Mouse (Mus musculus) heart, embryonic 11.5 days (tissue): ENCODE measurements around the gene Enpp7. TPM values are rescaled to one million over a fixed set of nuclear protein-coding genes. Genes with fewer than 3 reads are reported as not detected.

ENCODE experiments used
- ATAC-seq: fragments of 200-750 bp; cut with Nextera tagmentation; replicated peaks from 2 replicates; pipeline ENCODE4 v1.8.0; 2017; ENCODE audit warnings: moderate library complexity; ENCODE audit not compliant: insufficient number of reproducible peaks, low FRiP score, low TSS enrichment
- H3K27ac ChIP-seq: fragments of 300-500 bp; sonication (generic); 2 replicates; pipeline ENCODE4 v1.5.1; 2014; ENCODE audit warnings: mild to moderate bottlenecking, low read depth, low read length
- H3K27me3 ChIP-seq: fragments of 300-500 bp; sonication (generic); 2 replicates; pipeline ENCODE4 v1.6.1; 2014; ENCODE audit warnings: mild to moderate bottlenecking, low read length, mixed read lengths; ENCODE audit not compliant: control insufficient read depth, insufficient read depth
- H3K36me3 ChIP-seq: fragments of 300-500 bp; sonication (generic); 2 replicates; pipeline ENCODE4 v1.6.1; 2014; ENCODE audit warnings: mild to moderate bottlenecking, low read length, moderate library complexity, mixed read lengths; ENCODE audit not compliant: control insufficient read depth, insufficient read depth
- H3K4me1 ChIP-seq: fragments of 300-500 bp; sonication (generic); 2 replicates; pipeline ENCODE4 v1.6.1; 2014; ENCODE audit warnings: low read length; ENCODE audit not compliant: control insufficient read depth, insufficient read depth
- H3K4me2 ChIP-seq: fragments of 300-500 bp; sonication (generic); 2 replicates; pipeline ENCODE4 v1.6.1; 2014; ENCODE audit warnings: mild to moderate bottlenecking, moderate library complexity
- H3K4me3 ChIP-seq: fragments of 300-500 bp; sonication (generic); 2 replicates; pipeline ENCODE4 v1.5.1; 2014; ENCODE audit warnings: low read depth, low read length
- H3K9ac ChIP-seq: fragments of 300-500 bp; sonication (generic); 2 replicates; pipeline ENCODE4 v1.6.1; 2014; ENCODE audit warnings: mild to moderate bottlenecking, low read depth, low read length, moderate library complexity
- H3K9me3 ChIP-seq: fragments of 300-500 bp; sonication (generic); replicated peaks from 2 replicates; pipeline ENCODE4 v1.6.1; 2016; ENCODE audit warnings: low read length; ENCODE audit not compliant: control insufficient read depth
- WGBS: fragments of 180-500 bp; shearing (Covaris S2); extraction: QIAGEN DNeasy Blood & Tissue Kit; methylation state at CpG from one replicate; pipeline ENCODE4 v1.1.7; 2014; ENCODE audit not compliant: insufficient replicate concordance; 5-methylcytosine and 5-hydroxymethylcytosine counted together
- polyA plus RNA-seq: library from polyadenylated mRNA; unstranded; fragments of >200 nt; fragmentation: Nextera tagmentation; extraction: Ambion mirVana; gene quantifications from 2 replicates; pipeline ENCODE4 v1.2.1, GENCODE M21; 2014

Gene Enpp7
- polyA plus RNA-seq, 1 experiment from 2014 or later: not detected

DNA sequence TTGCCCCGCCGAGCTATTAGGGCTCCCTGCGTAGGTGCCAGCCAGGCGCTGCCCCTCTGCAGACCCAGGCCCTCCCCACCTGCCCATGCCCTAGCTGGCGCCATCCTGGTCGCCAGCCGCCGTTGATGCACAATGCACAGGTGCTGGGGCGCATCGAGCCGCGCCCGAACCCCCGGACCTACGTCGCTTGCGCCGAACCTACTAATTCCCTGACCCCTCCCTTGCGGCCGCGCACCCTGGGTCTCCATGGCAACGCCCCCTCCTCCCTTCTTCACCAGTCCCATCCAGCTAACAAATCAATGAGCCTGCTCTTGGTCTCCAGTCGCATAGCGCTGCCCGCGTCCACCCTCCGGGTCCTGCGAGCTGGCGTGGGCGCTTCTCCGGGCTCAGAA, 53.3 kb downstream of the Enpp7 start:
- Histone ChIP-seq H3K9me3 (no peaks in the 10 kb centered on the region), H3K36me3 (peaks cover 4% of the 10 kb centered on the region), H3K27me3 (peaks cover 82% of the 10 kb centered on the region), H3K4me1 (peaks cover 37% of the 10 kb centered on the region), H3K27ac (no peak overlapping the region), H3K9ac (peak overlapping the region; percentile 36), H3K4me2 (peak overlapping the region; percentile 80), H3K4me3 (peak overlapping the region; percentile 56)
- peak; percentile 44; the same call in 1 of the 2 replicates for ATAC-seq
- under 1% methylated on average over 31 of the region's 31 CpGs for WGBS

DNA sequence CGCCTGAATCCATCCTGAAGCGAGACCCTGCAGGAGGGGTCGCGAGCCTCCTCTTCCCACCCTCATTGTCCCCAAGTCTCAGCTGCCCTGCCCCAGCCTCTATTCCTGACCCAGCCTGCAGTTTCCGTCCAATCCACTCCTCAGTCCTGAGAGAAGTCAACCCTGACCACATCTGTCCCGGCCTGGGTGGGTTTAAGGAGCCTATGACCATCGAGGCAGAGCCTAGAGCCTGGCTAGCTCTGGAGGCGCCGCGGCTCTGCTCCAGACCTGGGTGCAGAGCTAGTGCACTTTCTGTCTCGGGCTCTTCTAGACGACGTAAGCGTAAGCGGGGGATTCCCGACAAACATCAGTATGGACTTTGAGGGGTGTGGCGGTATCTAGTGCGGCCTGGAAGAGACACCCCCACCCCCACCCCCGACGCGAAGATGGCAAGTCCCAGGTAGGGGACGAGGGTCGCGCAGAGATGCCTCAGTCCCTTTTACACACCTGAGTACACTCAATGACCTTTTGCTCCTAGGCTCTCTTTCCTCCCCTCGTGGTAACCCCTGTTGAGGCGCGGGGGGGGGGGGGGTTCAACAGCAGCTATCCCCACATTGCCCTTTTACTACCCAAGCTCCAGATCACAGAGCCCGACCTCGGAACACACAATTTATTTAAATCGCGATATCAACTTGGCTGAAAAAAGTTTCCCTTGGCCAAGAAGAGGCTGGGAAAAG, 53.9 kb downstream of the Enpp7 start:
- no peak for ATAC-seq
- H3K9ac ChIP-seq: peak overlapping the region; percentile 36
- peaks cover 41% of the 10 kb centered on the region for H3K4me1 ChIP-seq
- WGBS: under 1% methylated on average over 31 of the region's 31 CpGs
- peak overlapping the region; percentile 56 for H3K4me3 ChIP-seq
- H3K36me3 ChIP-seq: peaks cover 4% of the 10 kb centered on the region
- H3K27me3 ChIP-seq: peaks cover 82% of the 10 kb centered on the region
- H3K27ac ChIP-seq: no peak overlapping the region
- H3K9me3 ChIP-seq: no peaks in the 10 kb centered on the region
- peak overlapping the region; percentile 80 for H3K4me2 ChIP-seq

Other genes with a start within 250 kb of the Enpp7 start
- gene Rbfox3, start 76.6 kb upstream of the Enpp7 start, polyA plus RNA-seq: 0.69 and 1.4 TPM in 2 replicates
- gene Cbx2, start 34.8 kb downstream of the Enpp7 start, polyA plus RNA-seq: 23.6 and 23.8 TPM in 2 replicates
- 6.7 and 7.8 TPM in 2 replicates for gene Cbx8, start 52.8 kb downstream of the Enpp7 start, polyA plus RNA-seq
- 6.3 and 7.7 TPM in 2 replicates for gene Cbx4, start 98.0 kb downstream of the Enpp7 start, polyA plus RNA-seq
- 4.1 and 4.7 TPM in 2 replicates for gene Tbc1d16, start 240.3 kb downstream of the Enpp7 start, polyA plus RNA-seq
- 3.5 and 4.0 TPM in 2 replicates for gene Ccdc40, start 240.4 kb downstream of the Enpp7 start, polyA plus RNA-seq